Mouse (Mus musculus): ENCODE results near the gene Dpp7.

- TF ChIP-seq ZMIZ1 (IDR thresholded peaks at IDR 0.05; ENCODE audit: low read depth, low read length) (no peak), USF1 (IDR thresholded peaks at IDR 0.05; ENCODE audit: low read depth, low read length) (no peak), POLR2A (IDR thresholded peaks at IDR 0.05; ENCODE audit: control insufficient read depth in 1 of 2, insufficient read depth in 1 of 2, low read depth in 1 of 2, low read length in 2 of 2, poor library complexity in 1 of 2) (no peak), CTCF (IDR thresholded peaks at IDR 0.05 in 2 of 3, conservative IDR thresholded peaks at IDR 0.05 in 1 of 3; ENCODE audit: control insufficient read depth in 1 of 3, insufficient read depth in 1 of 3, low read depth in 2 of 3, low read length in 3 of 3, poor library complexity in 1 of 3, severe bottlenecking in 1 of 3) (no peak), POLR2AphosphoS2 (IDR thresholded peaks at IDR 0.05; ENCODE audit: low read length) (no peak), E2F4 (IDR thresholded peaks at IDR 0.05; ENCODE audit: borderline replicate concordance, low read depth, low read length) (no peak), EP300 (IDR thresholded peaks at IDR 0.05; ENCODE audit: low read depth in 1 of 2, low read length in 2 of 2) (no peak), TCF12 (IDR thresholded peaks at IDR 0.05; ENCODE audit: low read depth, low read length) (no peak), NRF1 (IDR thresholded peaks at IDR 0.05; ENCODE audit: insufficient read depth, low read depth, low read length, poor library complexity, severe bottlenecking) (no peak), ZKSCAN1 (IDR thresholded peaks at IDR 0.05; ENCODE audit: low read depth, low read length) (no peak), GATA1 (IDR thresholded peaks at IDR 0.05; ENCODE audit: low read depth, low read length) (no peak)
Observed at GRCm38 (mm10) chr2:25326036-25326435, 30.1 kb downstream of the Dpp7 start.
